Mouse (Mus musculus) limb, embryonic 14.5 days (tissue): ENCODE measurements around the gene Mrtfa. TPM values are rescaled to one million over a fixed set of nuclear protein-coding genes. Genes with fewer than 3 reads are reported as not detected.
A peak's percentile ranks its signal among the peaks of the same experiment; 100 is the strongest.

Experiments
- ATAC-seq: fragments of 200-750 bp; cut with Nextera tagmentation; 2 replicates; pipeline ENCODE4 v1.8.0; 2017; ENCODE audit warnings: low read depth, moderate number of reproducible peaks, moderate TSS enrichment; ENCODE audit not compliant: low FRiP score
- DNase-seq: peaks from one replicate; pipeline ENCODE4 v3.0.0-alpha.2; 2015; ENCODE audit warnings: low spot score
- H3K27ac ChIP-seq: fragments of 300-500 bp; sonication (generic); replicated peaks from 2 replicates; pipeline ENCODE4 v1.5.1; 2014; ENCODE audit warnings: low read depth, mild to moderate bottlenecking, low read length, moderate library complexity, mixed read lengths
- H3K27me3 ChIP-seq: fragments of 300-500 bp; sonication (generic); 2 replicates; pipeline ENCODE4 v1.6.1; 2014; ENCODE audit warnings: low read length, mixed read lengths; ENCODE audit not compliant: control insufficient read depth, insufficient read depth
- H3K36me3 ChIP-seq: fragments of 300-500 bp; sonication (generic); 2 replicates; pipeline ENCODE4 v1.6.1; 2014; ENCODE audit warnings: mild to moderate bottlenecking, low read length, moderate library complexity, mixed read lengths; ENCODE audit not compliant: control insufficient read depth, insufficient read depth
- H3K4me1 ChIP-seq: fragments of 300-500 bp; sonication (generic); 2 replicates; pipeline ENCODE4 v1.6.1; 2014; ENCODE audit warnings: antibody characterized with exemption, low read length, mixed read lengths; ENCODE audit not compliant: control insufficient read depth, insufficient read depth
- H3K4me2 ChIP-seq: fragments of 300-500 bp; sonication (generic); replicated peaks from 2 replicates; pipeline ENCODE4 v1.6.1; 2014; ENCODE audit warnings: low read depth, mild to moderate bottlenecking, low read length, moderate library complexity; ENCODE audit not compliant: severe bottlenecking
- H3K4me3 ChIP-seq: fragments of 300-500 bp; sonication (generic); replicated peaks from 2 replicates; pipeline ENCODE4 v1.5.1; 2014; ENCODE audit warnings: low read length
- H3K9ac ChIP-seq: fragments of 300-500 bp; sonication (generic); 2 replicates; pipeline ENCODE4 v1.6.1; 2014; ENCODE audit warnings: mild to moderate bottlenecking, low read depth, low read length, moderate library complexity; ENCODE audit not compliant: severe bottlenecking
- H3K9me3 ChIP-seq: fragments of 300-500 bp; sonication (generic); 2 replicates; pipeline ENCODE4 v1.6.1; 2016; ENCODE audit warnings: low read length; ENCODE audit not compliant: control insufficient read depth
- POLR2A ChIP-seq: fragments of 200-500 bp; IDR thresholded peaks from 2 replicates; pipeline ENCODE4 v1.8.0; 2012; ENCODE audit warnings: inconsistent platforms, mild to moderate bottlenecking, moderate library complexity, borderline replicate concordance; ENCODE audit not compliant: insufficient read depth, insufficient read length; ENCODE audit errors: extremely low read depth
- WGBS: fragments of 180-500 bp; shearing (Covaris S2); extraction: QIAGEN DNeasy Blood & Tissue Kit; methylation state at CpG from one replicate; pipeline ENCODE4 v1.1.7; 2014; 5-methylcytosine and 5-hydroxymethylcytosine counted together
- polyA plus RNA-seq, 2 experiments: library from polyadenylated mRNA; depleted of rRNA in 1 of 2; stranded (reverse) in 1 of 2; unstranded in 1 of 2; fragments of >200 nt; fragmentation: Nextera tagmentation in 1 of 2; extraction: Ambion mirVana in 1 of 2; gene quantifications; 2 replicates each; pipeline versions ENCODE4 v1.2.1 to v1.2.3; 2012 to 2014

Mrtfa gene
- polyA plus RNA-seq, 2 experiments: 25.2 to 29.8 TPM

DNA sequence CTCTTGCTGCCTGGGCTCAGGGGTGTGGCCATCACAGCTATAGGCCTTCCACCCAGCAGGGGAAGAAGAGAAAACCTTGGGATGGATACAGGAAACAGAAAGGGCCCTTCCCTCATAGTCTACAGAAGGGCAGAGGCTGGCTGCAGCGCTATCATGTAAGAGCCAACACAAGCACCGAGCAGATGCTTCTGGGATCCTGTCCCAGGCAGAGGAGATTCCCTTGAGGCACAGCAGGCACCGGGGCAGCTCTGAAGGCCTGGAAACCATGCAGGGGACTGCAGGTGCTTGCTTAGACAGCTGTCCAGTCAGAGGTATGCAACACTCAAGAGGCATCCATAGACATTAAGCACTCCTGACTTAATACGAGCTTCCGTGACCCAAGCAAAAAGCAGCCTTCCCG, 156.4 kb downstream of the Mrtfa start:
- no peak overlapping the region for H3K27ac ChIP-seq

DNA sequence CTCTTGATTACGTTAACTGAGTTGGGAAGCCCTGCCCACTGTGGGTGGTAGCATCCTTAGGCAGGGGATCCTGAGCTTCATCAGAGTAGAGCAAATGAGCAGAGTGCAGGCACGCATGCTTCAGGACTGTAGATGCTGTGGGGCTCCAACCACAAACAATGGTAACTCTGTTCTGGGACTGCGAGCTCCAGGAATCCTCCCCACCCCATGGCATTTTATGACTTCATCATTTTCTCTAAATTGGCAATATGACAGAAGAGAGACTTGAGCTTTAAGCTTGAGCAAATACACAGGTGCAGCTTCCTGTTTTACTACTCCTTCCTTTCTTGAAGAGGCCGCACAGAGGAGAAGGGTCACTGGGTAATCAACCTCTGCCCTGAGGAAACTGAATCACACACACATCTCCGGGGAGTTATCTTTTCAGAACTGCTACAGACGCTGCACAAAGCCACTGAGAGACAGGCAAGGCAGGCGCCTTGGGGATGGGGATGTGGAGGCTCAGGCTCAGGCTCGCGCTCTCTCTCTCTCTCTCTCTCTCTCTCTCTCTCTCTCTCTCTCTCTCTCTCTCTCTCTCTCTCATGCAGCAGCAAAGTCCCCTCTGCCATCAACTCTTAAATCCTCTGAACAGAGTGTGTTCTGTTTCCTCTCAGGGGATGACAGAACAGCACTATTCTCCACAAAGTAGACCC, 157.5 kb downstream of the Mrtfa start:
- Histone ChIP-seq H3K27me3 (no peaks in the 10 kb centered on the region), H3K36me3 (no peaks in the 10 kb centered on the region), H3K4me3 (no peak overlapping the region), H3K4me2 (no peak overlapping the region), H3K4me1 (peaks cover 17% of the 10 kb centered on the region), H3K9ac (no peak overlapping the region), H3K27ac (no peak overlapping the region), H3K9me3 (no peaks in the 10 kb centered on the region)
- 52% methylated on average over 9 of the region's 9 CpGs for WGBS
- TF ChIP-seq POLR2A: no peak
- ATAC-seq (0 out of 2 replicates have a peak, but pooled peaks have one; percentile 32), DNase-seq (peak; percentile 24)

More for the DNA sequence above, 156.4 kb downstream of the Mrtfa start:
- H3K36me3 ChIP-seq: no peaks in the 10 kb centered on the region
- no peak overlapping the region for H3K9ac ChIP-seq
- H3K4me2 ChIP-seq: no peak overlapping the region
- no peaks in the 10 kb centered on the region for H3K9me3 ChIP-seq
- no peak for DNase-seq
- H3K27me3 ChIP-seq: no peaks in the 10 kb centered on the region
- H3K4me3 ChIP-seq: no peak overlapping the region
- no peak for ATAC-seq
- 69% methylated on average over 6 of the region's 6 CpGs for WGBS
- H3K4me1 ChIP-seq: peaks cover 17% of the 10 kb centered on the region
- no peak for TF ChIP-seq POLR2A

DNA sequence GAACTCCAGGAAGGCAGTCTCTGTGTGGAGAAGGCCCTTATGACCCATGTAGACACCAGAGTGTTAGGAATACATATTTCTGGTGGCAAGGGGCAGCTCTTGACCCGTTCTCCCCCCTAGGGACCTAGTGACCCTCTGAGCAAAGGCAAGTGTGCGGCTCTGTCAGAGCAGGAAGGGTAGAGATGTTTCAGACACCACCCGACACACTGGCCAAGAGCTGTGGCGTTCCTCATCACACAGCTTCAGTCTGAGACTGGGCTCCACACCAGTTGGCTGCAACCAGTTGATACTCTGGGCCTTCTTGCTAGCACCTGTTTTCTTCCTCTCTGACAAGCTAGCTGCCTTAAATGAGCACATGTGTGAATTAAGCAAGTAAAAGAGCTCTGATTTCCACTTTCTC, 158.9 kb downstream of the Mrtfa start:
- H3K4me1 ChIP-seq: peaks cover 17% of the 10 kb centered on the region
- H3K27me3 ChIP-seq: no peaks in the 10 kb centered on the region
- TF ChIP-seq POLR2A: no peak
- H3K36me3 ChIP-seq: no peaks in the 10 kb centered on the region
- 86% methylated on average over 4 of the region's 4 CpGs for WGBS
- ATAC-seq: no peak
- no peak overlapping the region for H3K4me3 ChIP-seq
- no peak for DNase-seq
- H3K9ac ChIP-seq: no peak overlapping the region
- H3K9me3 ChIP-seq: no peaks in the 10 kb centered on the region
- H3K27ac ChIP-seq: no peak overlapping the region
- H3K4me2 ChIP-seq: no peak overlapping the region

DNA sequence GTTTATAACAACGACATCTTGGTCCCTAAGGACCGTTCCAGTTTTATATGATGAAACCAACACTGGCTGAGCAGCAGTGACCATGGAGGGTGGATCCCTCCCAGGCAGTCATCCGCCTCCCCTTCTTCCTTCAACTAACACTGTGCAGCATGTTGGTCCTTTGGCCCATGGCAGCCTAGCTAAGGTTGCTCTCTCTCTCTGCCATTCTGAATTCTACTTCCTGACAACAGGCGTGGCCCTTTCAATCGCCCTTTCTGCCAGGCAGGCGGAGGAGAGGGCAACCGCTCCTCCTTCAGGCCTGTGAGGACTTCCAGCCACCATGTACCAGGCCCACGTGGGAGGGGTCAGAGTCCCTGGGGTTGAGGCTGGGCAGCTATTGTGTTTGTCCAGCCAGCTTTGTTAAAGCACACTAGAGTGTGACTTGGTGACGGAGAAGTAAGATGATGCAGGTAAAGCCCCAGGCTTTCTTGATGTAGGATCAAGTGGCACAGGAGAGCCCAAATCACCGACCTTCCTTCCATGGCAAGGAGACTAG, 159.6 kb downstream of the Mrtfa start:
- no peak for DNase-seq
- WGBS: 78% methylated on average over 10 of the region's 10 CpGs

DNA sequence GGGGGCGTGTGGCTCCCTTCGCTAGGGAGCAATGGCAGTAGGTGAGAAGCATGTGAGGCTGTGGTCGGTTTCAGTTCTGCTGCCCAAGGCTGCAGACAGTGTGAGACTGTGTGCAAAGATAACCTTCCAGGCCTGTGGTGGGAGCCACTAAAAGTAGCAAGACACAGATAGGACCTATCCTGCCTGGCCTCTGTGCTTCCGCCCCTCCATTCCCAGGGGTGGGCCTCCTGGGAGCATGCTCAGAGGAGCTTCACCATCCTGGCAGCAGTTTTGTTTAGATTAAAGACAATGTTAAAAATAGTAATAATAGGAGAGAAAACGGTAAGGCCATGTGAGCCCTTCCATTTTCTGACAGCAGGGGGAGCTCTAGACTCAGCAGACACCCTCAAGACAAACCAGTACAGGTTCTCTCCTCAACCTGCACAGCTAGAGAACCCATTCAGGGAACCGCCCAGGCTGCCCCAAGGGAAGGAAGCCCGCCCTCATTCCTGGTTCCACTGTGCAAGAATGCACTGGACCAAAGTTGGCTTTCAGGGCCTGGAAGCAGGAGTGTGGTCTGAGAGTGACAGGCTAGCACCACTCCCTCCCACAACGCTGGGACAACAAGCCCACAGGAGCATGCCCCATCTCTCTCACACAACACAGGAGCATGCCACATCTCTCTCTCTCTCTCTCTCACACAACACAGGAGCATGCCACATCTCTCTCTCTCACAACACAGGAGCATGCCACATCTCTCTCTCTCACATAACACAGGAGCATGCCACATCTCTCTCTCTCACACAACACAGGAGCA, 163.0 kb downstream of the Mrtfa start:
- Histone ChIP-seq H3K9me3 (no peaks in the 10 kb centered on the region), H3K4me3 (no peak overlapping the region), H3K4me1 (no peaks in the 10 kb centered on the region), H3K9ac (no peak overlapping the region), H3K4me2 (no peak overlapping the region), H3K27me3 (no peaks in the 10 kb centered on the region), H3K27ac (no peak overlapping the region), H3K36me3 (0 out of 2 replicates have a peak, but pooled peaks cover under 1% of the 10 kb centered on the region)
- 40% methylated on average over 8 of the region's 8 CpGs for WGBS
- DNase-seq (peak; percentile 81), ATAC-seq (peak; percentile 52; the same call in 1 of the 2 replicates)
- no peak for TF ChIP-seq POLR2A

More for the DNA sequence above, 159.6 kb downstream of the Mrtfa start:
- TF ChIP-seq POLR2A: no peak
- H3K4me1 ChIP-seq: peaks cover 17% of the 10 kb centered on the region
- no peaks in the 10 kb centered on the region for H3K36me3 ChIP-seq
- H3K4me3 ChIP-seq: no peak overlapping the region
- no peak for ATAC-seq
- H3K9ac ChIP-seq: no peak overlapping the region
- no peak overlapping the region for H3K4me2 ChIP-seq
- no peaks in the 10 kb centered on the region for H3K27me3 ChIP-seq
- no peaks in the 10 kb centered on the region for H3K9me3 ChIP-seq
- H3K27ac ChIP-seq: no peak overlapping the region
